Mouse (Mus musculus) liver, embryonic 11.5 days (tissue): ENCODE data around the gene Smad3. TPM values are rescaled to one million over a fixed set of nuclear protein-coding genes. Genes with fewer than 3 reads are reported as not detected.
A peak's percentile ranks its signal among the peaks of the same experiment; 100 is the strongest.

ENCODE experiments used
- ATAC-seq: fragments of 200-750 bp; cut with Nextera tagmentation; replicated peaks from 2 replicates; pipeline ENCODE4 v1.8.0; 2017; ENCODE audit warnings: moderate number of reproducible peaks, mild to moderate bottlenecking, moderate TSS enrichment, moderate library complexity; ENCODE audit not compliant: low FRiP score
- DNase-seq: peaks from one replicate; pipeline ENCODE4 v3.0.0-alpha.2; 2017; ENCODE audit warnings: low spot score
- H3K27ac ChIP-seq: fragments of 300-500 bp; sonication (generic); 2 replicates; pipeline ENCODE4 v1.5.1; 2014; ENCODE audit warnings: mild to moderate bottlenecking, low read depth, low read length, control low read depth
- H3K27me3 ChIP-seq: fragments of 300-500 bp; sonication (generic); replicated peaks from 2 replicates; pipeline ENCODE4 v1.6.1; 2014; ENCODE audit warnings: low read length, mixed read lengths; ENCODE audit not compliant: control insufficient read depth, insufficient read depth
- H3K36me3 ChIP-seq: fragments of 300-500 bp; sonication (generic); 2 replicates; pipeline ENCODE4 v1.6.1; 2014; ENCODE audit warnings: mild to moderate bottlenecking, low read length, moderate library complexity, mixed read lengths; ENCODE audit not compliant: control insufficient read depth, insufficient read depth
- H3K4me1 ChIP-seq: fragments of 300-500 bp; sonication (generic); replicated peaks from 2 replicates; pipeline ENCODE4 v1.6.1; 2014; ENCODE audit warnings: low read length, mixed read lengths; ENCODE audit not compliant: control insufficient read depth, insufficient read depth
- H3K4me2 ChIP-seq: fragments of 300-500 bp; sonication (generic); 2 replicates; pipeline ENCODE4 v1.6.1; 2014; ENCODE audit warnings: mild to moderate bottlenecking, control low read depth, moderate library complexity
- H3K4me3 ChIP-seq: fragments of 300-500 bp; sonication (generic); 2 replicates; pipeline ENCODE4 v1.5.1; 2014; ENCODE audit warnings: low read depth, low read length, control low read depth
- H3K9ac ChIP-seq: fragments of 300-500 bp; sonication (generic); 2 replicates; pipeline ENCODE4 v1.6.1; 2014; ENCODE audit warnings: low read depth, low read length, control low read depth
- H3K9me3 ChIP-seq: fragments of 300-500 bp; sonication (generic); 2 replicates; pipeline ENCODE4 v1.6.1; 2016; ENCODE audit warnings: low read length, inconsistent platforms, mixed read lengths; ENCODE audit not compliant: control insufficient read depth
- WGBS: fragments of 180-500 bp; shearing (Covaris S2); extraction: QIAGEN DNeasy Blood & Tissue Kit; methylation state at CpG from one replicate; pipeline ENCODE4 v1.1.7; 2014; 5-methylcytosine and 5-hydroxymethylcytosine counted together
- polyA plus RNA-seq: library from polyadenylated mRNA; unstranded; fragments of >200 nt; fragmentation: Nextera tagmentation; extraction: Ambion mirVana; gene quantifications from 2 replicates; pipeline ENCODE4 v1.2.1, GENCODE M21; 2014

The Smad3 gene
- 7.2 and 7.3 TPM in 2 replicates for polyA plus RNA-seq

- WGBS: 0% methylated on average over 57 of the region's 59 CpGs
- no peaks in the 10 kb centered on the region for H3K36me3 ChIP-seq
- H3K27me3 ChIP-seq: no peaks in the 10 kb centered on the region
- H3K4me1 ChIP-seq: peaks cover 52% of the 10 kb centered on the region
- H3K9me3 ChIP-seq: no peaks in the 10 kb centered on the region
- peak within 1 kb of the TSS; percentile 83 for H3K9ac ChIP-seq
- peak within 1 kb of the TSS; percentile 87 for H3K4me3 ChIP-seq
- peak; percentile 86 for ATAC-seq
- DNase-seq: peak; percentile 93
- H3K4me2 ChIP-seq: peak within 1 kb of the TSS; percentile 92
- peak within 1 kb of the TSS; percentile 93 for H3K27ac ChIP-seq
Observed at GRCm38 (mm10) chr9:63757865-63758440, at the start of gene Smad3. Smad3 (minus strand) TSS chr9:63757994.

- Histone ChIP-seq H3K36me3 (no peaks in the 10 kb centered on the region), H3K4me1 (no peaks in the 10 kb centered on the region; the same call in 1 of the 2 replicates), H3K4me2 (no peak overlapping the region), H3K9me3 (no peaks in the 10 kb centered on the region), H3K27me3 (no peaks in the 10 kb centered on the region), H3K27ac (no peak overlapping the region), H3K4me3 (no peak overlapping the region), H3K9ac (no peak overlapping the region)
- WGBS: 57% methylated on average over 3 of the region's 3 CpGs
- ATAC-seq: no peak
- no peak for DNase-seq
Observed at GRCm38 (mm10) chr9:63804847-63805246, 47.1 kb upstream of the Smad3 start.

- Histone ChIP-seq H3K9ac (no peak overlapping the region), H3K9me3 (no peaks in the 10 kb centered on the region), H3K4me1 (no peaks in the 10 kb centered on the region; the same call in 1 of the 2 replicates), H3K4me2 (0 out of 2 replicates have a peak overlapping the region, but pooled peaks have one; percentile 29), H3K27me3 (no peaks in the 10 kb centered on the region), H3K36me3 (no peaks in the 10 kb centered on the region), H3K4me3 (no peak overlapping the region), H3K27ac (no peak overlapping the region)
- ATAC-seq (no peak), DNase-seq (no peak)
- 17% methylated on average over 8 of the region's 8 CpGs for WGBS
Observed at GRCm38 (mm10) chr9:63803181-63803591, 45.4 kb upstream of the Smad3 start.

DNA sequence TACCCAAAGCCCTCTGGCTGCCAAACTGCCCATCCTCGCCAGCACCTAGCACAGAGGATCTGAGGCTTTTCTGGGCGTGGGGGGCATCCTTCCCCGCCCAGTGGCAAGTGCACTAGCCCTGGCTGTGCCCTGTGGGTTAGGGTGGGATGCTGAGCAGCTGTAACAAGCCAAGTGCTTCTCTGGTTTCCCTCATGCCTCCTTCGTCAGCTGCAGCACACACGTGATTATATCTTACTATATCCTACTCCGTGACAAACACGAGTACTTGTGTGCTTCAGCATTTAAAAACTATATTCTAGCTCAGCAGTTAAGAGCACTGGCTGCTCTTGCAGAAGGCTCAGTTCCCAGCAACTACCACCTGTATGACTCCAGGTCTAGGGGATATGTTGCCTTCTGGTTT, 44.7 kb upstream of the Smad3 start:
- no peaks in the 10 kb centered on the region for H3K36me3 ChIP-seq
- WGBS: 81% methylated on average over 7 of the region's 7 CpGs
- no peak overlapping the region for H3K4me2 ChIP-seq
- no peaks in the 10 kb centered on the region for H3K27me3 ChIP-seq
- no peak overlapping the region for H3K9ac ChIP-seq
- H3K9me3 ChIP-seq: no peaks in the 10 kb centered on the region
- no peak overlapping the region for H3K4me3 ChIP-seq
- no peaks in the 10 kb centered on the region; the same call in 1 of the 2 replicates for H3K4me1 ChIP-seq
- ATAC-seq: no peak
- H3K27ac ChIP-seq: no peak overlapping the region
- no peak for DNase-seq

DNA sequence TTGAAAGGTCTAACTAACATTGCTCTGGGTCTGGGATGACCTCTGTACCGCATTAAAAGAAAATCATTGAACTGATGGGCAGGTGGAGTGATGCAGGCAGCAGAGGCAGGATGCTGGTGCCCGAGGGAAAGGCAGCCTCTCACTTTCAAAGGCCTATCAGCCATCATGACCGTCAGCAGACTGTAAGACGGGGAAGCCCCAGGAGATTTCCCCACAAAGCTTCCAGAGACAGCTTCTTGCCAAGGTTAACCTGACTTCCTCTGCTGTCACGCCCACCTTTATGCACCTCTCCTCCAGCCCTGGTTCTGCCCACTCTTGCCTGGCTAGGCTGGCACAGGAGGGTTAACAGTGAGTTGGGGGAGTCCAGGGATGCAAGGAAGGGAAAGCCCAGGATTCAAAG, 44.3 kb upstream of the Smad3 start:
- H3K4me1 ChIP-seq: no peaks in the 10 kb centered on the region; the same call in 1 of the 2 replicates
- no peak overlapping the region for H3K9ac ChIP-seq
- no peaks in the 10 kb centered on the region for H3K27me3 ChIP-seq
- H3K27ac ChIP-seq: no peak overlapping the region
- no peaks in the 10 kb centered on the region for H3K9me3 ChIP-seq
- H3K36me3 ChIP-seq: no peaks in the 10 kb centered on the region
- no peak for ATAC-seq
- H3K4me3 ChIP-seq: no peak overlapping the region
- no peak for DNase-seq
- H3K4me2 ChIP-seq: no peak overlapping the region
- 70% methylated on average over 5 of the region's 5 CpGs for whole genome bisulfite sequencing

- Histone ChIP-seq H3K9ac (no peak overlapping the region), H3K36me3 (no peaks in the 10 kb centered on the region), H3K4me3 (no peak overlapping the region), H3K27ac (no peak overlapping the region), H3K4me1 (peaks cover 7% of the 10 kb centered on the region), H3K9me3 (no peaks in the 10 kb centered on the region), H3K27me3 (no peaks in the 10 kb centered on the region; the same call in 1 of the 2 replicates), H3K4me2 (no peak overlapping the region)
- WGBS: 72% methylated on average over 3 of the region's 3 CpGs
- no peak for ATAC-seq
- no peak for DNase-seq
Observed at GRCm38 (mm10) chr9:63796429-63796828, 38.6 kb upstream of the Smad3 start.

- Histone ChIP-seq H3K36me3 (no peaks in the 10 kb centered on the region), H3K27me3 (no peaks in the 10 kb centered on the region; the same call in 1 of the 2 replicates), H3K27ac (no peak overlapping the region), H3K9ac (no peak overlapping the region), H3K4me3 (no peak overlapping the region), H3K4me1 (peaks cover 14% of the 10 kb centered on the region), H3K9me3 (no peaks in the 10 kb centered on the region), H3K4me2 (no peak overlapping the region)
- DNase-seq (no peak), ATAC-seq (no peak)
- 33% methylated on average over 10 of the region's 10 CpGs for WGBS
Observed at GRCm38 (mm10) chr9:63793731-63794495, 36.1 kb upstream of the Smad3 start.

DNA sequence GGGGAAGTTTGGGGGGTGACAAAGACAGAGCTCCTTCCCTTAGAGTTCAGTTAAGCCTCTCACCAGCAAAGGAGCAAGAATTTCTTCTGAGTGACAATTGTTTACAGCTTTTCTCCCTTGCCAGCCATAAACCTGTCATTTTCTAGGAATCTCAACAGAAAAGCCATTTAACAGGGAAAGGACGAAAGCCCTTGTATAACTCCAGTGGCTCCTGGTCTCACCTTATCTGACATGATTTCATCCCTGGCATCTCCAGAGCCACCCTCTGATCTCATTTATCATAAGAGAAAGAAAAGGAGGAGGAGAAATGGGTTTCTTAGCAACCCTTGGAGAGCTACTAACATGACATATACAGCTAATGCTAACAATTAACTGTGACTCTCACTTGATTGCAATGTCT, 33.9 kb upstream of the Smad3 start:
- Histone ChIP-seq H3K27ac (no peak overlapping the region), H3K4me2 (no peak overlapping the region), H3K36me3 (no peaks in the 10 kb centered on the region), H3K27me3 (no peaks in the 10 kb centered on the region; the same call in 1 of the 2 replicates), H3K4me3 (no peak overlapping the region), H3K4me1 (peaks cover 21% of the 10 kb centered on the region), H3K9ac (no peak overlapping the region), H3K9me3 (no peaks in the 10 kb centered on the region)
- DNase-seq (no peak), ATAC-seq (no peak)
- WGBS: 47% methylated on average over 1 of the region's 1 CpGs
